Mouse (Mus musculus) lung, postnatal 0 days (tissue): ENCODE results near the gene Gm21972. TPM values are rescaled to one million over a fixed set of nuclear protein-coding genes. Genes with fewer than 3 reads are reported as not detected.

ENCODE experiments used
- ATAC-seq: fragments of 200-750 bp; cut with Nextera tagmentation; 2 replicates; pipeline ENCODE4 v1.8.0; 2017; ENCODE audit warnings: moderate library complexity
- DNase-seq: peaks from one replicate; pipeline ENCODE4 v3.0.0-alpha.2; 2016; ENCODE audit warnings: low spot score
- H3K27ac ChIP-seq: fragments of 300-500 bp; sonication (generic); 2 replicates; pipeline ENCODE4 v1.5.1; 2014; ENCODE audit warnings: antibody characterized with exemption, mild to moderate bottlenecking, low read length, mixed read lengths
- H3K27me3 ChIP-seq: fragments of 300-500 bp; sonication (generic); replicated peaks from 2 replicates; pipeline ENCODE4 v1.6.1; 2014; ENCODE audit warnings: low read length, mixed read lengths; ENCODE audit not compliant: insufficient read depth
- H3K36me3 ChIP-seq: fragments of 300-500 bp; sonication (generic); 2 replicates; pipeline ENCODE4 v1.6.1; 2014; ENCODE audit warnings: low read length, mixed read lengths; ENCODE audit not compliant: insufficient read depth
- H3K4me1 ChIP-seq: fragments of 300-500 bp; sonication (generic); 2 replicates; pipeline ENCODE4 v1.6.1; 2014; ENCODE audit warnings: antibody characterized with exemption, low read depth, low read length, mixed read lengths; ENCODE audit not compliant: insufficient read depth
- H3K4me2 ChIP-seq: fragments of 300-500 bp; sonication (generic); replicated peaks from 2 replicates; pipeline ENCODE4 v1.6.1; 2014; ENCODE audit warnings: low read depth, mild to moderate bottlenecking, low read length, moderate library complexity, mixed read lengths
- H3K4me3 ChIP-seq: fragments of 300-500 bp; sonication (generic); 2 replicates; pipeline ENCODE4 v1.5.1; 2014; ENCODE audit warnings: low read depth, low read length
- H3K9ac ChIP-seq: fragments of 300-500 bp; sonication (generic); replicated peaks from 2 replicates; pipeline ENCODE4 v1.6.1; 2014; ENCODE audit warnings: low read depth, mild to moderate bottlenecking
- H3K9me3 ChIP-seq: fragments of 300-500 bp; sonication (generic); 2 replicates; pipeline ENCODE4 v1.6.1; 2016; ENCODE audit warnings: low read length, mixed read lengths
- CTCF ChIP-seq: IDR thresholded peaks from 2 replicates; pipeline ENCODE4 v1.5.1; 2016; ENCODE audit warnings: antibody characterized with exemption, mild to moderate bottlenecking
- EP300 ChIP-seq: IDR thresholded peaks from 2 replicates; pipeline ENCODE4 v1.6.1; 2016; ENCODE audit warnings: antibody characterized with exemption, mild to moderate bottlenecking, control low read depth
- WGBS: fragments of 180-500 bp; shearing (Covaris S2); extraction: QIAGEN DNeasy Blood & Tissue Kit; methylation state at CpG from one replicate; pipeline ENCODE4 v1.1.7; 2014; 5-methylcytosine and 5-hydroxymethylcytosine counted together
- polyA plus RNA-seq: library from polyadenylated mRNA; unstranded; fragments of >200 nt; fragmentation: Nextera tagmentation; extraction: Ambion mirVana; gene quantifications from 2 replicates; pipeline ENCODE4 v1.2.1, GENCODE M21; 2015

The Gm21972 gene
- polyA plus RNA-seq, 1 experiment from 2014 or later = 0.16 TPM

GRCm38 (mm10) chr1:86189034-86189702, 55.7 kb downstream of the Gm21972 start:
- Histone ChIP-seq H3K4me1 (no peaks in the 10 kb centered on the region), H3K36me3 (no peaks in the 10 kb centered on the region), H3K4me2 (no peak overlapping the region), H3K9ac (no peak overlapping the region), H3K27me3 (no peaks in the 10 kb centered on the region), H3K9me3 (no peaks in the 10 kb centered on the region), H3K4me3 (no peak overlapping the region), H3K27ac (no peak overlapping the region)
- ATAC-seq = no peak
- TF ChIP-seq CTCF = no peak
- TF ChIP-seq EP300 = no peak
- no peak for DNase-seq
- 77% methylated on average over 6 of the region's 6 CpGs for WGBS

- no peak for DNase-seq
- Histone ChIP-seq H3K4me2 (no peak overlapping the region), H3K4me3 (no peak overlapping the region), H3K27ac (no peak overlapping the region), H3K9me3 (no peaks in the 10 kb centered on the region), H3K27me3 (no peaks in the 10 kb centered on the region), H3K9ac (no peak overlapping the region), H3K4me1 (no peaks in the 10 kb centered on the region), H3K36me3 (no peaks in the 10 kb centered on the region)
- whole genome bisulfite sequencing = 77% methylated on average over 6 of the region's 6 CpGs
- no peak for ATAC-seq
- TF ChIP-seq EP300 (no peak), CTCF (no peak)
Measured at GRCm38 (mm10) chr1:86190843-86191242, 57.4 kb downstream of the Gm21972 start.

- DNase-seq (no peak), ATAC-seq (no peak)
- H3K4me1 ChIP-seq = no peaks in the 10 kb centered on the region
- WGBS = 77% methylated on average over 7 of the region's 7 CpGs
- no peaks in the 10 kb centered on the region for H3K36me3 ChIP-seq
- H3K27me3 ChIP-seq = no peaks in the 10 kb centered on the region
- H3K9me3 ChIP-seq = no peaks in the 10 kb centered on the region
- H3K9ac ChIP-seq = no peak overlapping the region
- no peak overlapping the region for H3K4me2 ChIP-seq
- H3K27ac ChIP-seq = no peak overlapping the region
- no peak overlapping the region for H3K4me3 ChIP-seq
- TF ChIP-seq EP300 = no peak
- TF ChIP-seq CTCF = no peak
Measured at GRCm38 (mm10) chr1:86194044-86194443, 60.6 kb downstream of the Gm21972 start.

- Histone ChIP-seq H3K9ac (no peak overlapping the region), H3K4me3 (no peak overlapping the region), H3K36me3 (no peaks in the 10 kb centered on the region), H3K27me3 (no peaks in the 10 kb centered on the region), H3K4me2 (no peak overlapping the region), H3K27ac (no peak overlapping the region), H3K9me3 (no peaks in the 10 kb centered on the region), H3K4me1 (no peaks in the 10 kb centered on the region)
- ATAC-seq (no peak), DNase-seq (no peak)
- 86% methylated on average over 6 of the region's 6 CpGs for WGBS
- TF ChIP-seq CTCF (no peak), EP300 (no peak)
Measured at GRCm38 (mm10) chr1:86198276-86198675, 64.8 kb downstream of the Gm21972 start.

GRCm38 (mm10) chr1:86199026-86199425, 65.6 kb downstream of the Gm21972 start:
- TF ChIP-seq CTCF (no peak), EP300 (no peak)
- no peak overlapping the region for H3K4me2 ChIP-seq
- no peaks in the 10 kb centered on the region for H3K9me3 ChIP-seq
- H3K36me3 ChIP-seq = no peaks in the 10 kb centered on the region
- H3K27ac ChIP-seq = no peak overlapping the region
- H3K4me1 ChIP-seq = no peaks in the 10 kb centered on the region
- DNase-seq = no peak
- no peaks in the 10 kb centered on the region for H3K27me3 ChIP-seq
- H3K4me3 ChIP-seq = no peak overlapping the region
- no peak overlapping the region for H3K9ac ChIP-seq
- no peak for ATAC-seq
- WGBS = 82% methylated on average over 5 of the region's 5 CpGs

- H3K4me2 ChIP-seq = no peak overlapping the region
- no peak overlapping the region for H3K27ac ChIP-seq
- DNase-seq (no peak), ATAC-seq (no peak)
- H3K9ac ChIP-seq = no peak overlapping the region
- H3K9me3 ChIP-seq = no peaks in the 10 kb centered on the region
- TF ChIP-seq EP300 (no peak), CTCF (no peak)
- no peaks in the 10 kb centered on the region for H3K36me3 ChIP-seq
- no peaks in the 10 kb centered on the region for H3K27me3 ChIP-seq
- H3K4me1 ChIP-seq = no peaks in the 10 kb centered on the region
- no peak overlapping the region for H3K4me3 ChIP-seq
Measured at GRCm38 (mm10) chr1:86201312-86201711, 67.9 kb downstream of the Gm21972 start.
